Mouse (Mus musculus) hindbrain, embryonic 15.5 days (tissue): ENCODE data around the gene Stub1. TPM values are rescaled to one million over a fixed set of nuclear protein-coding genes. Genes with fewer than 3 reads are reported as not detected.

Experiments
- ATAC-seq: fragments of 200-750 bp; cut with Nextera tagmentation; 2 replicates; pipeline ENCODE4 v1.8.0; 2017; ENCODE audit warnings: low read depth, moderate number of reproducible peaks, moderate TSS enrichment; ENCODE audit not compliant: low FRiP score
- H3K27ac ChIP-seq: fragments of 300-500 bp; sonication (generic); replicated peaks from 2 replicates; pipeline ENCODE4 v1.5.1; 2015; ENCODE audit warnings: mild to moderate bottlenecking, inconsistent platforms
- H3K27me3 ChIP-seq: fragments of 300-500 bp; sonication (generic); 2 replicates; pipeline ENCODE4 v1.6.1; 2015; ENCODE audit warnings: control low read depth, inconsistent platforms
- H3K36me3 ChIP-seq: fragments of 300-500 bp; sonication (generic); 2 replicates; pipeline ENCODE4 v1.6.1; 2015; ENCODE audit warnings: control low read depth, inconsistent platforms
- H3K4me1 ChIP-seq: fragments of 300-500 bp; sonication (generic); replicated peaks from 2 replicates; pipeline ENCODE4 v1.6.1; 2015; ENCODE audit warnings: control low read depth, inconsistent platforms
- H3K4me2 ChIP-seq: fragments of 300-500 bp; sonication (generic); 2 replicates; pipeline ENCODE4 v1.6.1; 2015; ENCODE audit warnings: moderate library complexity, mild to moderate bottlenecking, inconsistent platforms
- H3K4me3 ChIP-seq: fragments of 300-500 bp; sonication (generic); 2 replicates; pipeline ENCODE4 v1.5.1; 2015; ENCODE audit warnings: mild to moderate bottlenecking, inconsistent platforms
- H3K9ac ChIP-seq: fragments of 300-500 bp; sonication (generic); 2 replicates; pipeline ENCODE4 v1.6.1; 2015; ENCODE audit warnings: inconsistent platforms
- H3K9me3 ChIP-seq: fragments of 300-500 bp; sonication (generic); 2 replicates; pipeline ENCODE4 v1.6.1; 2016; ENCODE audit warnings: control low read depth, inconsistent platforms
- WGBS: fragments of 180-500 bp; shearing (Covaris S2); methylation state at CpG from one replicate; pipeline ENCODE4 v1.1.7; 2015; 5-methylcytosine and 5-hydroxymethylcytosine counted together
- polyA plus RNA-seq: library from polyadenylated mRNA; unstranded; fragments of >200 nt; fragmentation: Nextera tagmentation; extraction: Ambion mirVana; gene quantifications from 2 replicates; pipeline ENCODE4 v1.2.1, GENCODE M21; 2015

Stub1 gene
- polyA plus RNA-seq, 1 experiment from 2014 or later, result 382 TPM

DNA sequence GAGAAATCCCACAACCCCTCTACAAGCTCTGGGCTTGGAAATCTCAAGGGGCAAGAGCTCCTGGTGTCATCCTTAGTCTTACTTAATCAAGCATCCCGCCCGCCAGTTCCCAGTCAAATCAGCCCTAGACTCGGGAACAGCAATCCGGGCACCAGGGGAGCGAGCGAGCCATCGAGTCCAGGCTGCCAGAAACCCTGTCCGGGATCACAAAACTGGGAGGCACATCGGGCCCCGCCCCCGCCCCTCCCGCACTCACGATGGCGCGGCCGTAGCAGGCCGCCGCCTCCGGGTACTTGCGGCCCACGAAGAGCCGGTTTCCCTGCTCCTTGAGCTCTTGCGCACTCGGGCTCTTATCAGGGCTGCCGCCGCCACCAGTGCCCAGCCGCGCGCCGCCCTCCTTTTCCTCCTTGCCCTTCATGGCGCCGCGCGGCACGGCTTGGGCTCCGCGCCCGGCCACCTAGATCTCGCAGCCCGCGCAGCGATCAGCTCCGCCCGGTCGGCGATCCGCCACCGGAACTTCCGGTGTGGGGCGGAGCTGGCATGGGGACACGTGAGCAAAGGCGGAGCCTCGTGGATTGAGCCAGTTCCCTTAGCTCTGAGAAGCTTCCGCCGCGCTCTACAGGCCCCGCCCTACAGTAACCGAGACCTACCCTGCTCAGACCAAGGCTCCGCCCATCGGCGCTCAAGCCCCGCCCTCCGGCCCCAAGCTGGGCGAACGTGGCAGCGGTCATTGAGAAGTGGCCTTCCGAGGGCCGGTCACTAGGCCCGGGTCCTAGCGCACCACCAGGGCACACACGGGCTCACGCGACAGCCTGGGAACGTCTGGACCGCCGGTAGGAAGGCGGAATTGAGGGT lies 541 bp downstream of the Stub1 start:
- Histone ChIP-seq H3K9me3 (no peaks in the 10 kb centered on the region), H3K27ac (peak overlapping the region; percentile 98), H3K4me3 (peak overlapping the region; percentile 57), H3K27me3 (no peaks in the 10 kb centered on the region), H3K36me3 (peaks cover 16% of the 10 kb centered on the region), H3K4me1 (peaks cover 85% of the 10 kb centered on the region), H3K9ac (peak overlapping the region; percentile 70), H3K4me2 (peak overlapping the region; percentile 92)
- peak; percentile 92 for ATAC-seq
- WGBS, result under 1% methylated on average over 72 of the region's 77 CpGs

DNA sequence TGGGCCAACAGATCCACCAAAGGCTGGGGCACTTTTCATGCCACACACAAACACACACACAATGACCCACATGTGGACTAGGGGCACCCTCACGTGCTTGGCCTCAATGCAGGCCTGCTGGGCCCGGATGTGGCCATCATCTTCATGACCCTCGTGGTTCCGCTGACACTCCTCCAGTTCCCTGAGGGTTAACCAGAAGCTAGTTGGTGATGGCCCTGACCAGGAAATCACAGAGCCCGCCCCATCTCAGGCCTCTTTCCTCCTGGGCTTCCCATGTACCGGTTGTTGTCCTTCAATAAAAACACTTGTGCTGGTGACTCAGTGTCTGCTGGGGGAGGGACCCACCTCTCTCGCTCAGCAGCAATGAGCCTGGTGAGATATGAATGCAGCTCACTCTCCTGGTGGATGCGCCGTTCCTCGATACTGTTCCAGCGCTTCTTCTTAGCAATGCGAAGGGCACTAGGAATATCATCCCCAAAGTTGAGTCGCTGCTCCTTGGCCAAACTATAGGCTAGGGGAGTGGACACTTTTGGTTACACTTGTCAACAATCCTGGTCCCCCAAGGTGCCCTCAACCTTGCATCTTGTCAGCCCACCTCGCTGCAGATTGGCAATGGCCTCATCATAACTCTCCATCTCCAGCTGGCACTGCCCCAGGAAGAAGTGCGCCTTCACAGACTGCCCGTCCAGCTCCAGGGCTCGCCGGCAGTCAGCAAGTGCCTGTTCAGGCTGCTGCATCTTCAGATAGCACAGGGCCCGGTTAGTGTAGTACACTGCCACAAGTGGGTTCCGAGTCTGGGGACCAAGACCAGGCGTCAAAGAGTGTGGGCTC lies 1.5 kb downstream of the Stub1 start:
- Histone ChIP-seq H3K27ac (peak overlapping the region; percentile 98), H3K9ac (peak overlapping the region; percentile 70), H3K4me3 (peak overlapping the region; percentile 57), H3K9me3 (no peaks in the 10 kb centered on the region), H3K27me3 (no peaks in the 10 kb centered on the region), H3K4me2 (peak overlapping the region; percentile 92), H3K4me1 (peaks cover 85% of the 10 kb centered on the region), H3K36me3 (peaks cover 26% of the 10 kb centered on the region)
- no peak for ATAC-seq
- WGBS, result 63% methylated on average over 21 of the region's 21 CpGs

DNA sequence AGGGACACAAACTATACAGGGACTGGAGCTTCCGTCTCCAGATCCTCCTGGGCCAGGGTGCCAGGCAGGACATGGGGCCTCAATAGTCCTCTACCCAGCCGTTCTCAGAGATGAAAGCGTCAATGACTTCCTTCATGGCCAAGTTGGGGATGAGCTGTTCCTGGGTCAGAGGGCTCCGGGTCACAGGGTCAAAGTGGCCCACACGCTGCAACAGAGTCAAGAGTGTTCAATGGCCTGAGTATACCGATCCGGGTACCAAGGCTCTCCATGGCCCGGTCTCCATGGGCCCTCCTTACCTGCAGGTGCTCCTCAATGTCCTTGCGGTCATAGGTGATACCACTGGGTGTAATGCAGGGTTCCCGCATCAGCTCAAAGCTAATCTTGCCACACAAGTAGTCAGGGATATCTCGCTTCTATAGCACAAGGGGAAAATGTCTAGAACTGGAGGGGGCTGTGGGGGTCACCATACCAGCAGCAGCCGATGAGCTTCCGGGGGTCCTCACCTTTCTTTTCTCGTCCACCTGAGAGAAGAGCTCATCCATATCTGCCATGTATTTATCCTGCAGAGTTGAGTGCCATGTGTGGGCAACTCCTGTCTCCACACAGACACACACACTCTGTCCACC lies 2.3 kb downstream of the Stub1 start:
- Histone ChIP-seq H3K4me3 (peak overlapping the region; percentile 57; the same call in 1 of the 2 replicates), H3K4me2 (peak overlapping the region; percentile 92), H3K4me1 (peaks cover 84% of the 10 kb centered on the region), H3K9me3 (no peaks in the 10 kb centered on the region), H3K27ac (no peak overlapping the region), H3K27me3 (no peaks in the 10 kb centered on the region), H3K9ac (0 out of 2 replicates have a peak overlapping the region, but pooled peaks have one; percentile 70), H3K36me3 (peaks cover 28% of the 10 kb centered on the region)
- ATAC-seq, result no peak
- 88% methylated on average over 14 of the region's 14 CpGs for WGBS

DNA sequence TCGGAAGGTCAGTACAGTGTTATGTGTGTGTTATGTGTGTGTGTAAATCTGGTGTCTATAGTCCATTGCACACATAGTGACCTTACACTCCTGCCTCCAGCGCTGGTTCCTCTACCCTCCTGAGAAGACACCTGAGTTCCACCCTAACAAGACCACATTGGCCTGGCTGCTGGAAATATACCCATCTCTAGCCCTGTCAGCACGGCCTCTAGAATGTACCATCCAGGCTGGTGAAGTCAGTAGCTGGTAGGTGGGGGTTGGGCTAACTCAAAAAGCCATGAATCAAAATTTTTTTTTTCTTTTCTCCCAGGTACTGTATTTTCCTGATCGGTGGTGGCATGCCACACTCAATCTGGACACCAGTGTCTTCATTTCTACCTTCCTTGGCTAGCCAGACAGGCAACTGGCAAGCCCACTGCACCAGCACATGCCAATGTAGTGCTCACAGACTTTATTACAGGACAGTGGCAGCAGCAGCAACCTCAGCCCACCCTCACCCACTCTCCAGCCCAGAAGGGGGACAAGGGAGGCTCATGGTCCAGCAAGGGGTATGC lies 2.9 kb downstream of the Stub1 start:
- no peaks in the 10 kb centered on the region for H3K27me3 ChIP-seq
- 87% methylated on average over 4 of the region's 4 CpGs for WGBS
- peak overlapping the region; percentile 92 for H3K4me2 ChIP-seq
- peaks cover 28% of the 10 kb centered on the region for H3K36me3 ChIP-seq
- H3K9me3 ChIP-seq, result no peaks in the 10 kb centered on the region
- H3K9ac ChIP-seq, result no peak overlapping the region
- H3K4me1 ChIP-seq, result peaks cover 84% of the 10 kb centered on the region
- no peak for ATAC-seq
- H3K4me3 ChIP-seq, result peak overlapping the region; percentile 69
- H3K27ac ChIP-seq, result no peak overlapping the region

DNA sequence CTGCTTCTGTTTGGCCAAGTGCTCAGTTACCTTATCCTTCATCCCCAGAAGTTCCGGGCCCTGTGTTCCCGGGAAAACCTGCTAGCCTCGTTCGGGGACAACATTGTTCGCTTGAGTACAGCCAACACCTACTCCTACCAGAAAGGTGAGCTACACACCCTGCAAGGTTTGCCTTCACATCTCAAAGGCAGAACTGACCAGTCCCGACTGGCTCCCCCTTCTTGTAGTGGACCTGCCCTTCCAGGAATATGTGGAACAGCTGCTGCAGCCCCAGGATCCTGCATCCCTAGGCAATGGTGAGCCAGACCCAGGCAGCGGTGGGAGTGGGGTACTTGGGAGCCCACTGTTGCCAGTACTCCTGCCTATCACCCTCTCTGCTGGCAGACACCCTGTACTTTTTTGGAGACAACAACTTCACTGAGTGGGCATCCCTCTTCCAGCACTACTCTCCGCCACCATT lies 3.6 kb downstream of the Stub1 start:
- Histone ChIP-seq H3K9ac (peak overlapping the region; percentile 85), H3K27me3 (no peaks in the 10 kb centered on the region), H3K4me3 (peak overlapping the region; percentile 69), H3K4me2 (peak overlapping the region; percentile 92), H3K9me3 (no peaks in the 10 kb centered on the region), H3K27ac (peak overlapping the region; percentile 92), H3K4me1 (peaks cover 84% of the 10 kb centered on the region), H3K36me3 (peaks cover 28% of the 10 kb centered on the region)
- no peak for ATAC-seq
- WGBS, result 38% methylated on average over 8 of the region's 8 CpGs

DNA sequence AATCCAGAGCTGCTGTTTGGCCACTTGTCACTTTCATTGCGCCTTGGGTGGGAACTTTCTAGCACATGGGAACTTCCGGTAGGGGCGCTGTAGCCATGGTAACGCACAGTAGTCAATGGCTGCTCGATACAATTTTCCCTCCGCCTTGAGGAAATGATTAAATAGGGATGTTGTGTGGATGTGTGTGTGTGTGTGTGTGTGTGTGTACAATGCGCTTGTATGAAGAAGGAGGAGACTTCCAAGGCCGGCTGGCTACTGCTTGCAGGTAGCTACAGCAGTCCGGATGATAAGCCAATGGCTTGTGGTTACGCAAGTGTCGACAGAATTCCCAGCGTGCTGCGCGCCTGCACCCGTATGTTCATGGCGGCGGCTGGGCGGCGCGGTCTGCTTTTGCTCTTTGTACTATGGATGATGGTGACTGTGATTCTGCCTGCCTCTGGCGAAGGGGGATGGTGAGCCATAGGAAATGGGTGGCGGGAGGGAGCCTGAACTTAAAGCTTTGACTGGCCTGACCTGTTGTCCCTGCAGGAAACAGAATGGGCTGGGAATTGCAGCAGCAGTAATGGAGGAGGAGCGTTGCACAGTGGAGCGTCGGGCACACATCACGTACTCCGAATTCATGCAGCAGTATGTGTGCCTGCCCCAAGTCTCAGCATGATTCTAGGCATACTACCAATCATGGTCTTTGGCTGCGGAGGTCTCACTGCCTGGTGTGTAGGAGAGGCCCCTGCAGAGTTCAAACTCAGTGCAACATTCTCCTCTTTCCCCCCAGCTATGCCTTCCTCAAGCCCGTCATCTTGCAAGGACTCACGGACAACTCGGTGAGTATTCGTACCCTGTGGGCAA lies 4.3 kb downstream of the Stub1 start, which contains the start of gene Jmjd8:
TSS of gene Jmjd8 (plus strand) at position 156 of the 846 bp plus-strand sequence.
- peaks cover 28% of the 10 kb centered on the region for H3K36me3 ChIP-seq
- H3K27me3 ChIP-seq, result no peaks in the 10 kb centered on the region
- H3K4me1 ChIP-seq, result peaks cover 84% of the 10 kb centered on the region
- WGBS, result 1% methylated on average over 32 of the region's 32 CpGs
- H3K9me3 ChIP-seq, result no peaks in the 10 kb centered on the region
- peak within 1 kb of the TSS; percentile 92 for H3K27ac ChIP-seq
- peak within 1 kb of the TSS; percentile 85 for H3K9ac ChIP-seq
- ATAC-seq, result peak; percentile 60
- H3K4me3 ChIP-seq, result peak within 1 kb of the TSS; percentile 69
- H3K4me2 ChIP-seq, result peak within 1 kb of the TSS; percentile 92

DNA sequence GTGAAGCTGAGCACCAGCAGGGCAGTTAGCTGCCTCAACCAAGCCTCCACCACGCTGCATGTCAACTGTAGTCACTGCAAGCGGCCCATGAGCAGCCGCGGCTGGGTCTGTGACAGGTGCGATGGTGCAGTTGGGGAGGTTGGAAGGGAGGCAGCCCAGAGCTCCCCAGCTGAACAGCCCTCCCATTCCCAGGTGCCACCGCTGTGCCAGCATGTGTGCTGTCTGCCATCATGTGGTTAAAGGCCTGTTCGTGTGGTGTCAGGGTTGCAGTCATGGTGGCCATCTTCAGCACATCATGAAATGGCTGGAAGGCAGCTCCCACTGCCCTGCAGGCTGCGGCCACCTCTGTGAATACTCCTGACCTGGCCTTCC lies 5.0 kb downstream of the Stub1 start:
- no peak; the same call in 1 of the 2 replicates for ATAC-seq
- no peaks in the 10 kb centered on the region for H3K9me3 ChIP-seq
- H3K27me3 ChIP-seq, result no peaks in the 10 kb centered on the region
- peak overlapping the region; percentile 69 for H3K4me3 ChIP-seq
- H3K36me3 ChIP-seq, result peaks cover 28% of the 10 kb centered on the region
- peak overlapping the region; percentile 85 for H3K9ac ChIP-seq
- peaks cover 82% of the 10 kb centered on the region for H3K4me1 ChIP-seq
- peak overlapping the region; percentile 92 for H3K4me2 ChIP-seq
- H3K27ac ChIP-seq, result peak overlapping the region; percentile 92
- WGBS, result 86% methylated on average over 8 of the region's 8 CpGs

DNA sequence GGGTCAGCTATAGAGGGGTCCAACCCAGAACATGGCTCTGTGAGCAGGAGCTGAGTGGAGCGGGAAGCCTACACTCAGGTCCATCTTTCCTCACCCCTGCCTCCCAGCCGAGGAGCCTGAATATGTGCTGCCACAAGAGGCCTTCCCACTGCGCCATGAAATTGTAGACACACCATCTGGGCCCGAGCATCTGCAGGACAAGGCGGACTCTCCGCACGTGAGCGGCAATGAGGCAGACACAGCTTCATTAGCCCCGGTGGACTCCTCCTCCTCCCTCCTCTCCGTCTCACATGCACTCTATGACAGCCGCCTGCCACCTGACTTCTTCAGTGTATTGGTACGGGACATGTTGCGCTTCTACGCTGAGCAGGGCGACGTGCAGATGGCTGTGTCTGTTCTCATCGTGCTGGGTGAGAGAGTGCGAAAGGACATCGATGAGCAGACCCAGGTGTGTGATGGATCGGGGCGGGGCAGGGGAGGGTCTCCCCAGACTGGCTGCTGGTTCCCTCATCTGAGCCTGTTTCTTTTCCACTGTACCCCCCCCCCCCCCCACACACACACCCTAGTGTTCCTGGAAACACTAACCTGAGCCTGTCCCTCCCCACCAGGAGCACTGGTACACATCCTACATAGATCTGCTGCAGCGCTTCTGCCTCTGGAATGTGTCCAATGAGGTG lies 5.5 kb downstream of the Stub1 start:
- peaks cover 85% of the 10 kb centered on the region for H3K4me1 ChIP-seq
- WGBS, result 85% methylated on average over 22 of the region's 22 CpGs
- H3K9ac ChIP-seq, result no peak overlapping the region
- H3K9me3 ChIP-seq, result no peaks in the 10 kb centered on the region
- ATAC-seq, result no peak
- peak overlapping the region; percentile 92; the same call in 1 of the 2 replicates for H3K27ac ChIP-seq
- peaks cover 28% of the 10 kb centered on the region for H3K36me3 ChIP-seq
- H3K4me3 ChIP-seq, result no peak overlapping the region
- no peaks in the 10 kb centered on the region for H3K27me3 ChIP-seq
- H3K4me2 ChIP-seq, result peak overlapping the region; percentile 92

DNA sequence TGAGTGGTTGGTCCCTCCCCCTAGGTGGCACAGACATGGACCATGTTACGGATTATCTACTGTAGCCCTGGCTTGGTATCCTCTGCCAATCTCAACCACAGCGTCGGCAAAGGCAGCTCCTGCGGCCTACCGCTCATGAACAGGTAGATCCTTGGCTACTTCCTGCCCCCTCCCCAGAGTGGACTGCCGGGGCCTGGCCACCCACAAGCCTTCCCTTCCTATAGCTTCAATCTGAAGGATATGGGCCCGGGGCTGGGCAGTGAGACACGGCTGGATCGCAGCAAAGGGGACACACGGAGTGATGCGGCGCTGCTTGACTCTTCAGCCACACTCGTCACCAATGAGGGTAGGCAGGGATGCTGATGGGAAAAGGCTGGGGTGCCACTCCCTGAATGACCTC lies 6.2 kb downstream of the Stub1 start:
- H3K4me3 ChIP-seq, result no peak overlapping the region
- H3K4me1 ChIP-seq, result peaks cover 84% of the 10 kb centered on the region
- H3K36me3 ChIP-seq, result peaks cover 28% of the 10 kb centered on the region
- H3K9me3 ChIP-seq, result no peaks in the 10 kb centered on the region
- no peak overlapping the region for H3K4me2 ChIP-seq
- 95% methylated on average over 13 of the region's 13 CpGs for WGBS
- no peak for ATAC-seq
- no peaks in the 10 kb centered on the region for H3K27me3 ChIP-seq
- H3K9ac ChIP-seq, result no peak overlapping the region
- H3K27ac ChIP-seq, result no peak overlapping the region

DNA sequence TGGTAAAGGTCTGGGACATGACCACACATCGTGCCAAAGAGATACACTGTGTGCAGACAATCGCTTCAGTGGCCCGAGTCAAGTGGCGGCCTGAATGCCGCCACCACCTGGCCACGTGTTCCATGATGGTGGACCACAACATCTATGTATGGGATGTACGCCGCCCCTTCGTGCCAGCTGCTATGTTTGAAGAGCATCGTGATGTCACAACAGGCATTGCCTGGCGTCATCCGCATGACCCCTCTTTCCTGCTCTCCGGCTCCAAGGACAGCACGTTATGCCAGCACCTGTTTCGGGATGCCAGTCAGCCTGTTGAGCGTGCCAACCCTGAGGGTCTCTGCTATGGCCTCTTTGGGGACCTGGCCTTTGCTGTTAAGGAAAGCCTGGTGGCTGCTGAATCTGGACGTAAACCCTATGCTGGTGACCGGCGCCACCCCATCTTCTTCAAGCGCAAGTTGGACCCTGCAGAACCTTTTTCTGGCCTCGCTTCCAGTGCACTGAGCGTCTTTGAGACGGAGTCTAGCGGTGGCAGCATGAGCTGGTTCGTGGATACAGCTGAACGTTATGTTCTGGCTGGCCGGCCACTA lies 7.1 kb downstream of the Stub1 start:
- no peak overlapping the region for H3K9ac ChIP-seq
- H3K4me2 ChIP-seq, result no peak overlapping the region
- no peak overlapping the region for H3K4me3 ChIP-seq
- no peaks in the 10 kb centered on the region for H3K27me3 ChIP-seq
- no peaks in the 10 kb centered on the region for H3K9me3 ChIP-seq
- H3K36me3 ChIP-seq, result peaks cover 24% of the 10 kb centered on the region
- no peak overlapping the region for H3K27ac ChIP-seq
- peaks cover 75% of the 10 kb centered on the region for H3K4me1 ChIP-seq
- no peak for ATAC-seq
- 96% methylated on average over 27 of the region's 27 CpGs for WGBS
